8 mouse cellular contexts compared by ENCODE assay signal in genomic region chr6:54326671-54327625, GRCm38 (mm10). TPM values are rescaled to one million over a fixed set of nuclear protein-coding genes. Genes with fewer than 3 reads are reported as not detected.
DNase-seq lines count a peak whose midpoint lies in the region; ATAC-seq and TF ChIP-seq lines count a peak whose summit lies in the region.

No protein-coding gene starts in this region.

- H3K9me3 ChIP-seq in embryonic facial prominence, embryonic 14.5 days (ENCODE audit: control insufficient read depth, low read length) = no peaks in the 10 kb centered on the region
- H3K9me3 ChIP-seq in heart, embryonic 13.5 days = no peaks in the 10 kb centered on the region
- H3K9me3 ChIP-seq in kidney, embryonic 15.5 days (replicated peaks) = no peaks in the 10 kb centered on the region
- H3K9me3 ChIP-seq in limb, embryonic 15.5 days = no peaks in the 10 kb centered on the region
- H3K9me3 ChIP-seq in midbrain, embryonic 13.5 days = no peaks in the 10 kb centered on the region
- no peaks in the 10 kb centered on the region for H3K9me3 ChIP-seq in stomach, postnatal 0 days (ENCODE audit: control insufficient read depth, low read length)

- H3K9ac ChIP-seq in embryonic facial prominence, embryonic 14.5 days (ENCODE audit: low read depth, low read length) = peak overlapping the region; percentile 56
- peak overlapping the region; percentile 82 for H3K9ac ChIP-seq in heart, embryonic 13.5 days
- peak overlapping the region; percentile 47 for H3K9ac ChIP-seq in kidney, embryonic 15.5 days
- peak overlapping the region; percentile 14; the same call in 1 of the 2 replicates for H3K9ac ChIP-seq in limb, embryonic 15.5 days
- H3K9ac ChIP-seq in midbrain, embryonic 13.5 days (replicated peaks) = peak overlapping the region; percentile 60
- H3K9ac ChIP-seq in stomach, postnatal 0 days (ENCODE audit: low read length) = peak overlapping the region; percentile 45

- H3K4me3 ChIP-seq in embryonic facial prominence, embryonic 14.5 days (ENCODE audit: low read depth, low read length) = peak overlapping the region; percentile 41
- peak overlapping the region; percentile 59 for H3K4me3 ChIP-seq in heart, embryonic 13.5 days
- H3K4me3 ChIP-seq in kidney, embryonic 15.5 days (replicated peaks) = peak overlapping the region; percentile 55
- peak overlapping the region; percentile 41 for H3K4me3 ChIP-seq in limb, embryonic 15.5 days
- peak overlapping the region; percentile 49 for H3K4me3 ChIP-seq in midbrain, embryonic 13.5 days (replicated peaks)
- peak overlapping the region; percentile 45 for H3K4me3 ChIP-seq in stomach, postnatal 0 days (ENCODE audit: low read depth, low read length)

- WGBS in embryonic facial prominence, embryonic 14.5 days = 0% methylated on average over 48 of the region's 53 CpGs
- WGBS in heart, embryonic 13.5 days = under 1% methylated on average over 53 of the region's 53 CpGs
- under 1% methylated on average over 53 of the region's 53 CpGs for WGBS in kidney, embryonic 15.5 days
- under 1% methylated on average over 53 of the region's 53 CpGs for WGBS in limb, embryonic 15.5 days
- WGBS in midbrain, embryonic 13.5 days = under 1% methylated on average over 53 of the region's 53 CpGs
- WGBS in stomach, postnatal 0 days = under 1% methylated on average over 53 of the region's 53 CpGs

- H3K4me1 ChIP-seq in embryonic facial prominence, embryonic 14.5 days (ENCODE audit: control insufficient read depth, insufficient read depth, low read length) = peaks cover 19% of the 10 kb centered on the region
- peaks cover 12% of the 10 kb centered on the region; the same call in 1 of the 2 replicates for H3K4me1 ChIP-seq in heart, embryonic 13.5 days
- peaks cover 45% of the 10 kb centered on the region for H3K4me1 ChIP-seq in kidney, embryonic 15.5 days
- H3K4me1 ChIP-seq in limb, embryonic 15.5 days = peaks cover 21% of the 10 kb centered on the region
- peaks cover 31% of the 10 kb centered on the region for H3K4me1 ChIP-seq in midbrain, embryonic 13.5 days (replicated peaks)
- no peaks in the 10 kb centered on the region for H3K4me1 ChIP-seq in stomach, postnatal 0 days (replicated peaks; ENCODE audit: control insufficient read depth, insufficient read depth)

- TF ChIP-seq CTCF in stomach, postnatal 0 days (IDR thresholded peaks at IDR 0.05; ENCODE audit: low read depth) = no peak

- peaks cover 52% of the 10 kb centered on the region for H3K27me3 ChIP-seq in embryonic facial prominence, embryonic 14.5 days (replicated peaks; ENCODE audit: control insufficient read depth, insufficient read depth, low read length)
- peaks cover 49% of the 10 kb centered on the region for H3K27me3 ChIP-seq in heart, embryonic 13.5 days (replicated peaks)
- peaks cover 47% of the 10 kb centered on the region for H3K27me3 ChIP-seq in kidney, embryonic 15.5 days
- H3K27me3 ChIP-seq in limb, embryonic 15.5 days = peaks cover 64% of the 10 kb centered on the region
- H3K27me3 ChIP-seq in midbrain, embryonic 13.5 days = peaks cover 68% of the 10 kb centered on the region
- H3K27me3 ChIP-seq in stomach, postnatal 0 days (ENCODE audit: control insufficient read depth, insufficient read depth, low read length) = no peaks in the 10 kb centered on the region

- ATAC-seq in embryonic facial prominence, embryonic 14.5 days (ENCODE audit: low read depth) = peak; percentile 88
- no peak; the same call in 1 of the 2 replicates for ATAC-seq in heart, embryonic 13.5 days (ENCODE audit: extremely low read depth, insufficient number of reproducible peaks, low FRiP score, low TSS enrichment)
- peak; percentile 90 for ATAC-seq in kidney, embryonic 15.5 days (replicated peaks; ENCODE audit: low FRiP score)
- ATAC-seq in limb, embryonic 15.5 days (ENCODE audit: insufficient number of reproducible peaks, low FRiP score, low TSS enrichment, low read depth) = peak; percentile 44; the same call in 1 of the 2 replicates
- peak; percentile 79 for ATAC-seq in midbrain, embryonic 13.5 days
- peak; percentile 88 for ATAC-seq in stomach, postnatal 0 days (ENCODE audit: low FRiP score, low TSS enrichment)

- peak overlapping the region; percentile 90 for H3K4me2 ChIP-seq in embryonic facial prominence, embryonic 14.5 days (ENCODE audit: low read depth, low read length)
- peak overlapping the region; percentile 99 for H3K4me2 ChIP-seq in heart, embryonic 13.5 days
- H3K4me2 ChIP-seq in kidney, embryonic 15.5 days = peak overlapping the region; percentile 98
- H3K4me2 ChIP-seq in limb, embryonic 15.5 days = peak overlapping the region; percentile 91
- H3K4me2 ChIP-seq in midbrain, embryonic 13.5 days (replicated peaks) = peak overlapping the region; percentile 88
- peak overlapping the region; percentile 93 for H3K4me2 ChIP-seq in stomach, postnatal 0 days (replicated peaks; ENCODE audit: low read depth)

- no peak for TF ChIP-seq EP300 in stomach, postnatal 0 days (optimal IDR thresholded peaks at IDR 0.05)

- DNase-seq in ovary, adult 18-20 months (ENCODE audit: low spot score) = peak; percentile 58
- no peak for DNase-seq in ovary, postnatal 10 days (ENCODE audit: low spot score)
- DNase-seq in embryonic facial prominence, embryonic 14.5 days (ENCODE audit: low spot score) = peak; percentile 87
- peak; percentile 88 for DNase-seq in stomach, postnatal 0 days (ENCODE audit: low spot score)

- no peaks in the 10 kb centered on the region for H3K36me3 ChIP-seq in embryonic facial prominence, embryonic 14.5 days (ENCODE audit: control insufficient read depth, insufficient read depth, low read length)
- H3K36me3 ChIP-seq in heart, embryonic 13.5 days = no peaks in the 10 kb centered on the region
- no peaks in the 10 kb centered on the region for H3K36me3 ChIP-seq in kidney, embryonic 15.5 days
- H3K36me3 ChIP-seq in limb, embryonic 15.5 days = no peaks in the 10 kb centered on the region
- no peaks in the 10 kb centered on the region for H3K36me3 ChIP-seq in midbrain, embryonic 13.5 days
- H3K36me3 ChIP-seq in stomach, postnatal 0 days (ENCODE audit: control insufficient read depth, insufficient read depth, low read length) = no peaks in the 10 kb centered on the region

- H3K27ac ChIP-seq in embryonic facial prominence, embryonic 14.5 days (replicated peaks; ENCODE audit: low read depth, low read length) = no peak overlapping the region
- peak overlapping the region; percentile 84 for H3K27ac ChIP-seq in heart, embryonic 13.5 days (replicated peaks)
- peak overlapping the region; percentile 49 for H3K27ac ChIP-seq in kidney, embryonic 15.5 days
- H3K27ac ChIP-seq in limb, embryonic 15.5 days = no peak overlapping the region
- H3K27ac ChIP-seq in midbrain, embryonic 13.5 days = no peak overlapping the region
- H3K27ac ChIP-seq in stomach, postnatal 0 days (replicated peaks) = peak overlapping the region; percentile 19

RNA-seq across cellular contexts. Expression of gene Prr15, which starts 1.3 kb away (rescaled TPM):
- polyA plus RNA-seq in embryonic facial prominence, embryonic 14.5 days (2014; fragmentation: Nextera tagmentation; extraction: Ambion mirVana) = 2.7 and 4.5 TPM in 2 replicates
- polyA plus RNA-seq in heart, embryonic 13.5 days (2015; fragmentation: Nextera tagmentation; extraction: Ambion mirVana) = 14.4 and 17.7 TPM in 2 replicates
- 7.3 TPM in 2 replicates for polyA plus RNA-seq in kidney, embryonic 15.5 days (2015; fragmentation: Nextera tagmentation; extraction: Ambion mirVana)
- polyA plus RNA-seq in limb, embryonic 15.5 days (2015; fragmentation: Nextera tagmentation; extraction: Ambion mirVana) = 0.61 and 0.62 TPM in 2 replicates
- polyA plus RNA-seq in midbrain, embryonic 13.5 days (2015; fragmentation: Nextera tagmentation; extraction: Ambion mirVana) = 1.6 TPM in 2 replicates
- polyA plus RNA-seq in stomach, postnatal 0 days (2015; fragmentation: Nextera tagmentation; extraction: Ambion mirVana) = 6.9 and 8.2 TPM in 2 replicates

Comparison
In these comparisons a context has a peak if more than half of its experiments do, and no peak if none do; other contexts are left out.
1. H3K27ac ChIP-seq: peak in heart, embryonic 13.5 days (single experiment), kidney, embryonic 15.5 days (single experiment) and stomach, postnatal 0 days (single experiment); none in embryonic facial prominence, embryonic 14.5 days (single experiment), limb, embryonic 15.5 days (single experiment) and midbrain, embryonic 13.5 days (single experiment).
2. H3K9ac ChIP-seq: peak in every context shown above with its lines; median percentile 82 in heart, embryonic 13.5 days; 60 in midbrain, embryonic 13.5 days; 56 in embryonic facial prominence, embryonic 14.5 days; 47 in kidney, embryonic 15.5 days; 45 in stomach, postnatal 0 days; 14 in limb, embryonic 15.5 days.
3. Peak in every context shown above with its lines, with median percentiles within 50 percentile points of each other: H3K4me2 ChIP-seq and H3K4me3 ChIP-seq.